Comparison of ENCODE assay signal across 9 mouse cellular contexts in the genomic region with DNA sequence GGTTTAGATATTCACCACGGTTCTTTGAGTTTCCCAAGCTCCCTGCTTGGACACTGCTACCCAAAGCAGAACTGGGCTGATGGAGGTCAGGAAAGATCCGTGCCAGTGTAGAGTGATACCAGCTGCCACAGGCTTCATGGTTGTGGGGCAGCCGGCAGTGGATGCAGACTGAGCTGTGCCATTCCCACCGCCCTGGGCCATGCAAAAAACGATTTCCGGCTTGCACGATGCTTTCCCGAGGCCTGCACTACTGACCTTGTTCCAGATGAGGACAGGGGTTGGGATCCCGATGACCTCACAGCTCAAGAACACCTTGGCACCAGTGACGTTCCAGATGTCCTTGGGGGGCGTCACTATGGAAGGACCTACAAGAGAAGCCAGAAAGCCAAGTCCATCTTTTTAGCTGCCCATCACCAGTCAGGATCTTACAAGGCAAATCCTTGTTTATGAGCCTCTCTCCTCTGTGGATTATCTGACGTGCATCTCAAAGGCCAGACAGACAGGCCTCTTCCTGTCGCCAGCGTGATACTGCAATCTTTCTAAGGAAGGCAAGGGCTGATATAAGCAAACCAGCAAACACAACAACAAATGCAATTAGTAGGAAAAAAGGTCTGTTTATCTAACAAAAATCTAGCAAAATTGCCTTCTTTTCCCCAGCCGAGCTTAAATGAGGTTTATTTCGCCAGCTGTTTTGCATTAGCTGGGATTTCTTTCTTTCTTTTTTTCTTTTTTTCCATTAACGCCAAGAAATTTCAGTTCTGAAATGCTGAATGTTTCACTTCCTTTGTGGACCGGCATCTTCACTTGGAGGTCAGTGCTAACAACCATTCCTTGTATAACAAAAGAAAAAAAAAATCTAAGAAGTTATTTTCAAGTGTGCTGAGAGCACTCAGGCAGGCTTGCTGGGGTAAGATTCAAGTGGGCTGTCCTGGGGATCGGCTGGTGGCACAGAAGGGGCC. TPM values are rescaled to one million over a fixed set of nuclear protein-coding genes. Genes with fewer than 3 reads are reported as not detected.
DNase-seq lines count a peak whose midpoint lies in the region; ATAC-seq and TF ChIP-seq lines count a peak whose summit lies in the region.
"Had no signal": no experiment of that assay in that cellular context is flagged by ENCODE, and none has a peak within 500 bp of the region (broad histone marks: within the 10 kb centered on the region; RNA-seq: fewer than 3 reads in every experiment).

No protein-coding gene starts in this region.

- H3K27me3 ChIP-seq in liver, adult 2 months (ENCODE audit: control insufficient read depth, insufficient read depth, low read length): no peaks in the 10 kb centered on the region
- 0 out of 2 replicates have a peak, but pooled peaks cover 4% of the 10 kb centered on the region for H3K27me3 ChIP-seq in liver, embryonic 12.5 days (replicated peaks)
- H3K27me3 ChIP-seq in embryonic facial prominence, embryonic 14.5 days (replicated peaks; ENCODE audit: control insufficient read depth, insufficient read depth, low read length): no peaks in the 10 kb centered on the region

- no peaks in the 10 kb centered on the region for H3K9me3 ChIP-seq in liver, embryonic 12.5 days (replicated peaks)
- H3K9me3 ChIP-seq in embryonic facial prominence, embryonic 14.5 days (ENCODE audit: control insufficient read depth, low read length): no peaks in the 10 kb centered on the region

- H3K9ac ChIP-seq in liver, adult 2 months (ENCODE audit: low read depth, low read length): peak overlapping the region; percentile 26
- no peak overlapping the region for H3K9ac ChIP-seq in liver, embryonic 12.5 days
- H3K9ac ChIP-seq in embryonic facial prominence, embryonic 14.5 days (ENCODE audit: low read depth, low read length): 0 out of 2 replicates have a peak overlapping the region, but pooled peaks have one; percentile 10

- H3K36me3 ChIP-seq in liver, adult 2 months (ENCODE audit: control insufficient read depth, insufficient read depth, low read length): peaks cover 2% of the 10 kb centered on the region; the same call in 1 of the 2 replicates
- peaks cover 6% of the 10 kb centered on the region for H3K36me3 ChIP-seq in liver, embryonic 12.5 days
- H3K36me3 ChIP-seq in embryonic facial prominence, embryonic 14.5 days (ENCODE audit: control insufficient read depth, insufficient read depth, low read length): 0 out of 2 replicates have a peak, but pooled peaks cover 8% of the 10 kb centered on the region

- H3K27ac ChIP-seq in liver, adult 2 months (replicated peaks; ENCODE audit: insufficient read depth, low read depth, low read length): peak overlapping the region; percentile 63
- H3K27ac ChIP-seq in liver, embryonic 12.5 days: no peak overlapping the region
- H3K27ac ChIP-seq in embryonic facial prominence, embryonic 14.5 days (replicated peaks; ENCODE audit: low read depth, low read length): peak overlapping the region; percentile 61

- no peak overlapping the region for H3K4me3 ChIP-seq in liver, adult 2 months (ENCODE audit: insufficient read depth, low read depth, low read length)
- no peak overlapping the region for H3K4me3 ChIP-seq in liver, embryonic 12.5 days
- no peak overlapping the region for H3K4me3 ChIP-seq in embryonic facial prominence, embryonic 14.5 days (ENCODE audit: low read depth, low read length)

- ATAC-seq in liver, embryonic 12.5 days: no peak
- no peak for ATAC-seq in embryonic facial prominence, embryonic 14.5 days (ENCODE audit: low read depth)

- DNase-seq in adrenal gland, adult 8-10 months: peak; percentile 66
- no peak for DNase-seq in adrenal gland, postnatal 4 days (ENCODE audit: low spot score in 2 of 2)
- no peak for DNase-seq in liver, adult 2 months (ENCODE audit: extremely low read depth, low read depth, low spot score)
- DNase-seq in embryonic facial prominence, embryonic 14.5 days (ENCODE audit: low spot score): peak; percentile 62
- DNase-seq in lung, postnatal 10 days: peak; percentile 34
- DNase-seq in layer of hippocampus, adult 8-10 months (ENCODE audit: low spot score in 2 of 2): no peak
- no peak for DNase-seq in embryo, embryonic 9.5 days (ENCODE audit: extremely low spot score)

- no peak for TF ChIP-seq POLR2A in liver, adult 2 months (IDR thresholded peaks at IDR 0.05; ENCODE audit: extremely low read depth, insufficient read depth, low read length)

- no peaks in the 10 kb centered on the region for H3K79me2 ChIP-seq in liver, adult 2 months (ENCODE audit: control insufficient read depth, insufficient read depth, low read length)

- peaks cover 2% of the 10 kb centered on the region; the same call in 1 of the 2 replicates for H3K4me1 ChIP-seq in liver, adult 2 months (ENCODE audit: control insufficient read depth, insufficient read depth, low read length)
- peaks cover 26% of the 10 kb centered on the region for H3K4me1 ChIP-seq in liver, embryonic 12.5 days
- peaks cover 26% of the 10 kb centered on the region for H3K4me1 ChIP-seq in embryonic facial prominence, embryonic 14.5 days (ENCODE audit: control insufficient read depth, insufficient read depth, low read length)

- TF ChIP-seq CTCF in liver, adult 2 months (IDR thresholded peaks at IDR 0.05; ENCODE audit: low read depth, low read length): no peak

- no peak overlapping the region for H3K4me2 ChIP-seq in liver, embryonic 12.5 days
- peak overlapping the region; percentile 2; the same call in 1 of the 2 replicates for H3K4me2 ChIP-seq in embryonic facial prominence, embryonic 14.5 days (ENCODE audit: low read depth, low read length)

- WGBS in liver, adult 2 months: 69% methylated on average over 19 of the region's 19 CpGs
- 64% methylated on average over 19 of the region's 19 CpGs for WGBS in liver, embryonic 12.5 days (ENCODE audit: insufficient replicate concordance)
- 46% methylated on average over 17 of the region's 19 CpGs for WGBS in embryonic facial prominence, embryonic 14.5 days

RNA-seq across cellular contexts. Expression of gene Polr2b, which starts 45.6 kb away (rescaled TPM):
- 100 to 1,000 TPM in 2 of 4 experiments, 10 to 100 TPM in 2; 63.5 to 111 (median 85.4) TPM for total RNA-seq in adrenal gland, adult 8-10 months (2022)
- total RNA-seq in adrenal gland, postnatal 4 days (2021): 10 to 100 TPM; 87.5 to 89.2 TPM
- 31.6 and 43.3 TPM in 2 replicates for total RNA-seq in liver, adult 2 months (2014; rRNA removed)
- polyA plus RNA-seq in liver, adult 2 months (2012; rRNA removed): 24.3 and 31.0 TPM in 2 replicates
- 46.0 and 49.1 TPM in 2 replicates for polyA plus RNA-seq in liver, embryonic 12.5 days (2016; fragmentation: Nextera tagmentation; extraction: Ambion mirVana)
- polyA plus RNA-seq in embryonic facial prominence, embryonic 14.5 days (2014; fragmentation: Nextera tagmentation; extraction: Ambion mirVana): 53.9 and 62.1 TPM in 2 replicates
- 10 to 100 TPM; 45.8 to 49.4 (median 47.3) TPM for total RNA-seq in layer of hippocampus, adult 8-10 months (2022)

RNA-seq across cellular contexts. Expression of gene Noa1, which starts 45.7 kb away (rescaled TPM):
- total RNA-seq in adrenal gland, adult 8-10 months (2022): 10 to 100 TPM; 25.0 to 29.8 (median 27.7) TPM
- total RNA-seq in adrenal gland, postnatal 4 days (2021): 10 to 100 TPM; 25.4 to 25.7 TPM
- total RNA-seq in liver, adult 2 months (2014; rRNA removed): 4.2 and 6.2 TPM in 2 replicates
- 7.5 and 8.6 TPM in 2 replicates for polyA plus RNA-seq in liver, adult 2 months (2012; rRNA removed)
- 40.7 and 44.9 TPM in 2 replicates for polyA plus RNA-seq in liver, embryonic 12.5 days (2016; fragmentation: Nextera tagmentation; extraction: Ambion mirVana)
- 25.6 and 25.7 TPM in 2 replicates for polyA plus RNA-seq in embryonic facial prominence, embryonic 14.5 days (2014; fragmentation: Nextera tagmentation; extraction: Ambion mirVana)
- total RNA-seq in layer of hippocampus, adult 8-10 months (2022): 10 to 100 TPM; 21.8 to 30.1 (median 23.7) TPM

RNA-seq across cellular contexts. Expression of gene Igfbp7, which starts 52.3 kb away (rescaled TPM):
- 100 to 1,000 TPM; 532 to 639 (median 602) TPM for total RNA-seq in adrenal gland, adult 8-10 months (2022)
- 100 to 1,000 TPM; 742 to 760 TPM for total RNA-seq in adrenal gland, postnatal 4 days (2021)
- total RNA-seq in liver, adult 2 months (2014; rRNA removed): 69.7 and 96.6 TPM in 2 replicates
- polyA plus RNA-seq in liver, adult 2 months (2012; rRNA removed): 336 and 387 TPM in 2 replicates
- polyA plus RNA-seq in liver, embryonic 12.5 days (2016; fragmentation: Nextera tagmentation; extraction: Ambion mirVana): 13.4 and 14.2 TPM in 2 replicates
- polyA plus RNA-seq in embryonic facial prominence, embryonic 14.5 days (2014; fragmentation: Nextera tagmentation; extraction: Ambion mirVana): 85.8 and 119 TPM in 2 replicates
- total RNA-seq in layer of hippocampus, adult 8-10 months (2022): 10 to 100 TPM; 19.3 to 31.5 (median 25.8) TPM
- total RNA-seq: megakaryocyte-erythroid progenitor cell, adult 5-6 weeks had no signal

Comparison
In these comparisons a context has a peak if more than half of its experiments do, and no peak if none do; other contexts are left out.
1. DNase-seq: peak in adrenal gland, adult 8-10 months (single experiment), embryonic facial prominence, embryonic 14.5 days (single experiment) and lung, postnatal 10 days (single experiment); none in adrenal gland, postnatal 4 days (0 of 2), liver, adult 2 months (single experiment), layer of hippocampus, adult 8-10 months (0 of 2) and embryo, embryonic 9.5 days (single experiment).